In genomic region chr2:153417841-153418240, GRCm38 (mm10) we compare ENCODE assay signal across 23 mouse cellular contexts.
DNase-seq lines count a peak whose midpoint lies in the region; ATAC-seq and TF ChIP-seq lines count a peak whose summit lies in the region.
"Had no signal": no experiment of that assay in that cellular context is flagged by ENCODE, and none has a peak within 500 bp of the region (broad histone marks: within the 10 kb centered on the region; RNA-seq: fewer than 3 reads in every experiment).

No protein-coding gene starts in this region.

- no peak overlapping the region for H3K9ac ChIP-seq in intestine, postnatal 0 days (ENCODE audit: low read depth, low read length)
- H3K9ac ChIP-seq in intestine, embryonic 15.5 days, result no peak overlapping the region
- H3K9ac ChIP-seq: embryonic facial prominence, embryonic 13.5 days; embryonic facial prominence, embryonic 15.5 days; forebrain, embryonic 13.5 days; forebrain, embryonic 15.5 days; forebrain, postnatal 0 days had no signal

- WGBS in intestine, postnatal 0 days, result 90% methylated on average over 12 of the region's 12 CpGs
- 90% methylated on average over 12 of the region's 12 CpGs for WGBS in intestine, embryonic 15.5 days

- no peak for ATAC-seq in intestine, postnatal 0 days
- no peak for ATAC-seq in intestine, embryonic 15.5 days
- ATAC-seq: CD4-positive, CD25-positive, alpha-beta regulatory T cell, adult 4 months; forebrain, embryonic 13.5 days had no signal

- TF ChIP-seq CTCF in intestine, postnatal 0 days (IDR thresholded peaks at IDR 0.05; ENCODE audit: low read depth), result no peak
- no peak for TF ChIP-seq CTCF in E14TG2a.4 (conservative IDR thresholded peaks at IDR 0.05; ENCODE audit: low read length)

- 0 out of 2 replicates have a peak overlapping the region, but pooled peaks have one; percentile 28 for H3K27ac ChIP-seq in intestine, postnatal 0 days (ENCODE audit: low read depth, low read length)
- no peak overlapping the region for H3K27ac ChIP-seq in intestine, embryonic 15.5 days
- H3K27ac ChIP-seq: embryonic facial prominence, embryonic 13.5 days; embryonic facial prominence, embryonic 15.5 days had no signal

- no peaks in the 10 kb centered on the region for H3K9me3 ChIP-seq in intestine, postnatal 0 days (ENCODE audit: control insufficient read depth)
- no peaks in the 10 kb centered on the region for H3K9me3 ChIP-seq in intestine, embryonic 15.5 days
- H3K9me3 ChIP-seq in E14TG2a.4 (ENCODE audit: low read length), result no peaks in the 10 kb centered on the region
- H3K9me3 ChIP-seq: embryonic facial prominence, embryonic 13.5 days; embryonic facial prominence, embryonic 15.5 days; forebrain, embryonic 13.5 days; forebrain, embryonic 15.5 days had no signal

- no peak overlapping the region for H3K4me3 ChIP-seq in intestine, postnatal 0 days (ENCODE audit: low read depth, low read length)
- no peak overlapping the region for H3K4me3 ChIP-seq in intestine, embryonic 15.5 days (replicated peaks)
- peak overlapping the region; percentile 50 for H3K4me3 ChIP-seq in E14TG2a.4 (replicated peaks; ENCODE audit: low read length)
- H3K4me3 ChIP-seq: embryonic facial prominence, embryonic 13.5 days; embryonic facial prominence, embryonic 15.5 days; erythroblast, embryonic 14.5 days; forebrain, embryonic 13.5 days; forebrain, embryonic 15.5 days had no signal

- no peaks in the 10 kb centered on the region for H3K4me1 ChIP-seq in intestine, postnatal 0 days (replicated peaks; ENCODE audit: control insufficient read depth, insufficient read depth, low read length)
- peaks cover 7% of the 10 kb centered on the region for H3K4me1 ChIP-seq in intestine, embryonic 15.5 days (replicated peaks)
- H3K4me1 ChIP-seq in E14TG2a.4 (replicated peaks; ENCODE audit: low read depth, low read length), result peaks cover 41% of the 10 kb centered on the region

- H3K36me3 ChIP-seq in intestine, postnatal 0 days (ENCODE audit: control insufficient read depth, insufficient read depth), result peaks cover 79% of the 10 kb centered on the region
- peaks cover 62% of the 10 kb centered on the region for H3K36me3 ChIP-seq in intestine, embryonic 15.5 days
- H3K36me3 ChIP-seq in E14TG2a.4 (ENCODE audit: insufficient read depth, low read length), result peaks cover 25% of the 10 kb centered on the region; the same call in 1 of the 2 replicates

- no peaks in the 10 kb centered on the region for H3K27me3 ChIP-seq in intestine, postnatal 0 days (replicated peaks; ENCODE audit: control insufficient read depth, insufficient read depth, low read length)
- no peaks in the 10 kb centered on the region for H3K27me3 ChIP-seq in intestine, embryonic 15.5 days (replicated peaks)
- H3K27me3 ChIP-seq in E14TG2a.4 (ENCODE audit: insufficient read depth, low read length), result no peaks in the 10 kb centered on the region
- H3K27me3 ChIP-seq: CH12.LX; embryonic facial prominence, embryonic 13.5 days; embryonic facial prominence, embryonic 15.5 days; forebrain, embryonic 13.5 days; forebrain, embryonic 15.5 days had no signal

- peak; percentile 74 for DNase-seq in adrenal gland, adult (ENCODE audit: inconsistent age in 2 of 2, low spot score in 1 of 2)
- DNase-seq in adrenal gland, postnatal 4 days (ENCODE audit: low spot score in 2 of 2), result no peak
- peak; percentile 58 for DNase-seq in adrenal gland, postnatal 14 days
- DNase-seq in adrenal gland, adult 8-10 months, result no peak
- no peak for DNase-seq in gastrocnemius, adult 8-10 months (ENCODE audit: low spot score in 2 of 2)
- DNase-seq: B cell, adult 2 months; cerebellum, adult 11 months; cerebellum, adult 8-10 months; cerebellum, adult 9-11 months; cerebellum, postnatal 14 days; cerebellum, postnatal 36 days; embryo, embryonic 11 days had no signal

- no peak overlapping the region for H3K4me2 ChIP-seq in intestine, postnatal 0 days (replicated peaks; ENCODE audit: low read depth)
- no peak overlapping the region for H3K4me2 ChIP-seq in intestine, embryonic 15.5 days (replicated peaks)
- H3K4me2 ChIP-seq: embryonic facial prominence, embryonic 13.5 days; embryonic facial prominence, embryonic 15.5 days; forebrain, embryonic 13.5 days; forebrain, embryonic 15.5 days had no signal

Comparison
In these comparisons a context has a peak if more than half of its experiments do, and no peak if none do; other contexts are left out.
1. DNase-seq: peak in adrenal gland, adult (2 of 2) and adrenal gland, postnatal 14 days (single experiment); none in adrenal gland, postnatal 4 days (0 of 2), adrenal gland, adult 8-10 months (single experiment) and gastrocnemius, adult 8-10 months (0 of 2).